Mouse (Mus musculus) forebrain, embryonic 13.5 days (tissue): Measurements from ENCODE around the gene Cphx2. TPM values are rescaled to one million over a fixed set of nuclear protein-coding genes. Genes with fewer than 3 reads are reported as not detected.
"Not testable (repeated sequence)": the region's sequence is repeated elsewhere in the genome, so short reads cannot be mapped to it uniquely, and the experiment has no call there.

Experiments
- ATAC-seq: fragments of 200-750 bp; cut with Nextera tagmentation; 2 replicates; pipeline ENCODE4 v1.8.0; 2017
- H3K27ac ChIP-seq: fragments of 300-500 bp; sonication (generic); 2 replicates; pipeline ENCODE4 v1.5.1; 2015; ENCODE audit warnings: inconsistent platforms, mild to moderate bottlenecking, moderate library complexity
- H3K27me3 ChIP-seq: fragments of 300-500 bp; sonication (generic); 2 replicates; pipeline ENCODE4 v1.6.1; 2015; ENCODE audit warnings: mild to moderate bottlenecking, inconsistent platforms
- H3K36me3 ChIP-seq: fragments of 300-500 bp; sonication (generic); 2 replicates; pipeline ENCODE4 v1.6.1; 2015; ENCODE audit warnings: mild to moderate bottlenecking, inconsistent platforms; ENCODE audit not compliant: poor library complexity, severe bottlenecking
- H3K4me1 ChIP-seq: fragments of 300-500 bp; sonication (generic); 2 replicates; pipeline ENCODE4 v1.6.1; 2015; ENCODE audit warnings: inconsistent platforms
- H3K4me2 ChIP-seq: fragments of 300-500 bp; sonication (generic); 2 replicates; pipeline ENCODE4 v1.6.1; 2015; ENCODE audit warnings: inconsistent platforms, mild to moderate bottlenecking, moderate library complexity
- H3K4me3 ChIP-seq: fragments of 300-500 bp; sonication (generic); 2 replicates; pipeline ENCODE4 v1.5.1; 2015; ENCODE audit warnings: mild to moderate bottlenecking, inconsistent platforms
- H3K9ac ChIP-seq: fragments of 300-500 bp; sonication (generic); 2 replicates; pipeline ENCODE4 v1.6.1; 2015; ENCODE audit warnings: mild to moderate bottlenecking, inconsistent platforms
- H3K9me3 ChIP-seq: fragments of 300-500 bp; sonication (generic); replicated peaks from 2 replicates; pipeline ENCODE4 v1.6.1; 2016; ENCODE audit warnings: inconsistent platforms
- WGBS: fragments of 180-500 bp; shearing (Covaris S2); methylation state at CpG from one replicate; pipeline ENCODE4 v1.1.7; 2015; 5-methylcytosine and 5-hydroxymethylcytosine counted together
- polyA plus RNA-seq: library from polyadenylated mRNA; unstranded; fragments of >200 nt; fragmentation: Nextera tagmentation; extraction: Ambion mirVana; gene quantifications from 2 replicates; pipeline ENCODE4 v1.2.1, GENCODE M21; 2015

Gene Cphx2
- not detected in 2 replicates for polyA plus RNA-seq

GRCm38 (mm10) chr14:26081216-26081615 lies at the start of gene Cphx2:
TSS of gene Cphx2 (plus strand) at chr14:26081516.
- not testable (repeated sequence) for H3K36me3 ChIP-seq, ATAC-seq, H3K4me3 ChIP-seq, H3K4me2 ChIP-seq, H3K4me1 ChIP-seq, H3K27me3 ChIP-seq, H3K9me3 ChIP-seq, H3K27ac ChIP-seq, H3K9ac ChIP-seq
- WGBS: no CpG with 5 or more reads among the region's 6 CpGs

- not testable (repeated sequence) for H3K27ac ChIP-seq, ATAC-seq, H3K4me2 ChIP-seq, H3K4me1 ChIP-seq, H3K27me3 ChIP-seq, H3K9ac ChIP-seq, H3K4me3 ChIP-seq, H3K9me3 ChIP-seq, H3K36me3 ChIP-seq
- WGBS: no CpG with 5 or more reads among the region's 3 CpGs
Observed at GRCm38 (mm10) chr14:26034364-26034763, 47.0 kb upstream of the Cphx2 start.

- H3K4me2 ChIP-seq, H3K27me3 ChIP-seq, H3K9me3 ChIP-seq, ATAC-seq, H3K9ac ChIP-seq, H3K27ac ChIP-seq, H3K36me3 ChIP-seq, H3K4me1 ChIP-seq, H3K4me3 ChIP-seq: not testable (repeated sequence)
- no CpG with 5 or more reads among the region's 6 CpGs for WGBS
Observed at GRCm38 (mm10) chr14:26035439-26035838, 45.9 kb upstream of the Cphx2 start.

- not testable (repeated sequence) for ATAC-seq, H3K4me3 ChIP-seq, H3K9ac ChIP-seq, H3K36me3 ChIP-seq, H3K27ac ChIP-seq, H3K4me2 ChIP-seq, H3K9me3 ChIP-seq, H3K4me1 ChIP-seq, H3K27me3 ChIP-seq
- no CpG with 5 or more reads among the region's 26 CpGs for WGBS
Observed at GRCm38 (mm10) chr14:26042611-26043010, 38.7 kb upstream of the Cphx2 start, which contains the start of gene Gm9780. TSS of gene Gm9780 (minus strand) at chr14:26042711.

- not testable (repeated sequence) for H3K4me1 ChIP-seq, H3K27ac ChIP-seq, ATAC-seq, H3K4me2 ChIP-seq, H3K4me3 ChIP-seq, H3K9me3 ChIP-seq, H3K27me3 ChIP-seq, H3K9ac ChIP-seq, H3K36me3 ChIP-seq
- WGBS: no CpG with 5 or more reads among the region's 5 CpGs
Observed at GRCm38 (mm10) chr14:26045007-26045406, 36.3 kb upstream of the Cphx2 start.

- not testable (repeated sequence) for H3K4me1 ChIP-seq, H3K9me3 ChIP-seq, H3K27me3 ChIP-seq, H3K27ac ChIP-seq, H3K4me2 ChIP-seq, H3K9ac ChIP-seq, H3K36me3 ChIP-seq, H3K4me3 ChIP-seq, ATAC-seq
- no CpG with 5 or more reads among the region's 8 CpGs for WGBS
Observed at GRCm38 (mm10) chr14:26047026-26047425, 34.3 kb upstream of the Cphx2 start.

GRCm38 (mm10) chr14:26048767-26049166 lies 32.5 kb upstream of the Cphx2 start:
- H3K27me3 ChIP-seq, H3K27ac ChIP-seq, H3K9me3 ChIP-seq, H3K4me1 ChIP-seq, H3K9ac ChIP-seq, ATAC-seq, H3K4me2 ChIP-seq, H3K36me3 ChIP-seq, H3K4me3 ChIP-seq: not testable (repeated sequence)
- WGBS: no CpG with 5 or more reads among the region's 9 CpGs

GRCm38 (mm10) chr14:26058184-26058583 lies 23.1 kb upstream of the Cphx2 start:
- no CpG with 5 or more reads among the region's 3 CpGs for WGBS
- not testable (repeated sequence) for H3K4me2 ChIP-seq

GRCm38 (mm10) chr14:26059362-26059761 lies 22.0 kb upstream of the Cphx2 start:
- ATAC-seq, H3K9ac ChIP-seq, H3K4me1 ChIP-seq, H3K27ac ChIP-seq, H3K27me3 ChIP-seq, H3K9me3 ChIP-seq, H3K36me3 ChIP-seq, H3K4me3 ChIP-seq, H3K4me2 ChIP-seq: not testable (repeated sequence)
- WGBS: no CpG with 5 or more reads among the region's 6 CpGs

More at GRCm38 (mm10) chr14:26058184-26058583, 23.1 kb upstream of the Cphx2 start:
- not testable (repeated sequence) for H3K4me3 ChIP-seq, H3K27me3 ChIP-seq, H3K27ac ChIP-seq, ATAC-seq, H3K9me3 ChIP-seq, H3K4me1 ChIP-seq, H3K9ac ChIP-seq, H3K36me3 ChIP-seq

GRCm38 (mm10) chr14:26066574-26067324 lies 14.6 kb upstream of the Cphx2 start:
- H3K9ac ChIP-seq: not testable (repeated sequence)

GRCm38 (mm10) chr14:26067325-26067633 lies 14.0 kb upstream of the Cphx2 start, which contains the start of gene Tmem254c:
TSS of gene Tmem254c (minus strand) at chr14:26067355.
- not testable (repeated sequence) for H3K4me3 ChIP-seq, H3K4me2 ChIP-seq, H3K9me3 ChIP-seq, H3K27ac ChIP-seq, H3K27me3 ChIP-seq, H3K9ac ChIP-seq, H3K36me3 ChIP-seq, H3K4me1 ChIP-seq
- no CpG with 5 or more reads among the region's 10 CpGs for WGBS
- ATAC-seq: peak; percentile 74

More at GRCm38 (mm10) chr14:26066574-26067324, 14.6 kb upstream of the Cphx2 start:
- H3K27me3 ChIP-seq, H3K4me3 ChIP-seq, H3K9me3 ChIP-seq, H3K36me3 ChIP-seq, H3K4me2 ChIP-seq, H3K27ac ChIP-seq, H3K4me1 ChIP-seq: not testable (repeated sequence)
- WGBS: no CpG with 5 or more reads among the region's 44 CpGs
- ATAC-seq: peak; percentile 83

- H3K4me3 ChIP-seq: not testable (repeated sequence)
Observed at GRCm38 (mm10) chr14:26076620-26077390, 4.5 kb upstream of the Cphx2 start.

More at GRCm38 (mm10) chr14:26076620-26077390, 4.5 kb upstream of the Cphx2 start:
- not testable (repeated sequence) for H3K27ac ChIP-seq, H3K4me2 ChIP-seq, H3K36me3 ChIP-seq, H3K9ac ChIP-seq, H3K27me3 ChIP-seq, H3K9me3 ChIP-seq, H3K4me1 ChIP-seq, ATAC-seq
- no CpG with 5 or more reads among the region's 5 CpGs for WGBS
